Mouse (Mus musculus) C2C12 (cell line): Measurements from ENCODE around the gene Rab31. TPM values are rescaled to one million over a fixed set of nuclear protein-coding genes. Genes with fewer than 3 reads are reported as not detected.

Experiments used
- H3K27me3 ChIP-seq: one replicate; pipeline ENCODE4 v1.6.1; 2011; ENCODE audit not compliant: control insufficient read depth, insufficient read depth, insufficient read length
- H3K36me3 ChIP-seq: one replicate; pipeline ENCODE4 v1.6.1; 2011; ENCODE audit not compliant: control insufficient read depth, insufficient read depth
- H3K4me3 ChIP-seq: one replicate; pipeline ENCODE4 v1.5.1; 2011; ENCODE audit warnings: mild to moderate bottlenecking, control low read depth; ENCODE audit not compliant: poor library complexity, insufficient read depth, severe bottlenecking
- H3K79me2 ChIP-seq: one replicate; pipeline ENCODE4 v1.6.1; 2011; ENCODE audit not compliant: control insufficient read depth, insufficient read depth
- H3K79me3 ChIP-seq: one replicate; pipeline ENCODE4 v1.6.1; 2011; ENCODE audit warnings: low read depth, control low read depth
- H3ac ChIP-seq: one replicate; pipeline ENCODE3; 2011; ENCODE audit warnings: low read depth; ENCODE audit not compliant: control insufficient read depth, insufficient read length
- CEBPB ChIP-seq: IDR thresholded peaks from one replicate; pipeline ENCODE4 v1.6.1; 2011; ENCODE audit warnings: low read depth, mild to moderate bottlenecking, control low read depth, moderate library complexity
- CTCF ChIP-seq: IDR thresholded peaks from one replicate; pipeline ENCODE4 v1.5.1; 2011; ENCODE audit not compliant: control insufficient read depth, insufficient read depth, insufficient read length
- FOSL1 ChIP-seq: IDR thresholded peaks from one replicate; pipeline ENCODE4 v1.8.0; 2011; ENCODE audit warnings: mild to moderate bottlenecking, low read length; ENCODE audit not compliant: poor library complexity, insufficient read depth, severe bottlenecking
- MAX ChIP-seq: IDR thresholded peaks from one replicate; pipeline ENCODE4 v1.6.1; 2011; ENCODE audit warnings: mild to moderate bottlenecking, control low read depth
- MYOD1 ChIP-seq: IDR thresholded peaks from one replicate; pipeline ENCODE4 v1.6.1; 2011; ENCODE audit warnings: low read depth; ENCODE audit not compliant: control insufficient read depth, insufficient read length
- MYOG ChIP-seq: IDR thresholded peaks from one replicate; pipeline ENCODE4 v1.6.1; 2011; ENCODE audit not compliant: control insufficient read depth, insufficient read length; ENCODE audit errors: extremely low read depth
- USF1 ChIP-seq: IDR thresholded peaks from one replicate; pipeline ENCODE4 v1.6.1; 2011; ENCODE audit warnings: low read depth, mild to moderate bottlenecking, control low read depth, moderate library complexity
- polyA plus RNA-seq: library from polyadenylated mRNA; unstranded; fragments of >200 nt; fragmentation: generic; extraction: Trizol; gene quantifications from one replicate; pipeline ENCODE4 v1.2.1, GENCODE M21; 2012; ENCODE audit warnings: missing spikeins

The Rab31 gene
- polyA plus RNA-seq, 1 experiment: 144 TPM

GRCm38 (mm10) chr17:65723633-65724032, 48.9 kb downstream of the Rab31 start:
- Histone ChIP-seq H3K27me3 (no peaks in the 10 kb centered on the region), H3ac (no peak overlapping the region), H3K79me2 (peaks cover 80% of the 10 kb centered on the region), H3K79me3 (peaks cover 67% of the 10 kb centered on the region), H3K36me3 (peaks cover 45% of the 10 kb centered on the region), H3K4me3 (no peak overlapping the region)
- TF ChIP-seq CTCF (no peak), MYOG (no peak), CEBPB (no peak), MYOD1 (no peak), MAX (no peak), USF1 (no peak), FOSL1 (no peak)

GRCm38 (mm10) chr17:65721330-65721729, 51.2 kb downstream of the Rab31 start:
- no peak overlapping the region for H3K4me3 ChIP-seq
- peaks cover 58% of the 10 kb centered on the region for H3K79me2 ChIP-seq
- H3ac ChIP-seq: no peak overlapping the region
- H3K36me3 ChIP-seq: peaks cover 60% of the 10 kb centered on the region
- no peaks in the 10 kb centered on the region for H3K27me3 ChIP-seq
- H3K79me3 ChIP-seq: peaks cover 55% of the 10 kb centered on the region
- TF ChIP-seq CEBPB (no peak), CTCF (no peak), MYOG (no peak), USF1 (no peak), MAX (no peak), FOSL1 (no peak), MYOD1 (no peak)

DNA sequence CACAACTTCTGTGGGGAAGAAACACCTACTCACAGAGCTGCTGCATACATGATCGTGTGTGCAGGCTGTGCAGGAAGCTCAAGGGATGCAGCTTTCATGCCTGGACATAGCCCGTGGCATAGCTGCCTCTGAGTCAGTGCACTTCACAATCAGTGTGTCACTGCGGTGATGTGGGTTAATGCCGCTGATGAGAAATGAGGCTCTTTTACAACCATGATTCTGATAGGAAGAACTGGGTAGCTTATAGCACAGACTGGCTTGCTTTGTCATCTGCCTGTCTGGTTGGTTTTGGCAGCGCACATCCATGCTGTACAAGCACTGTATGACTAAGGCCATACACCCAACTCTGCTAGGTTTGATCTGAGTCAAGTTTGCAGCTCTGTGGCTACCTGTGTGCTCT, 52.7 kb downstream of the Rab31 start:
- Histone ChIP-seq H3ac (no peak overlapping the region), H3K36me3 (peaks cover 71% of the 10 kb centered on the region), H3K4me3 (no peak overlapping the region), H3K79me3 (peaks cover 46% of the 10 kb centered on the region), H3K27me3 (no peaks in the 10 kb centered on the region), H3K79me2 (peaks cover 57% of the 10 kb centered on the region)
- TF ChIP-seq MAX (no peak), MYOG (no peak), CEBPB (no peak), USF1 (no peak), FOSL1 (no peak), MYOD1 (peak; percentile 16)

DNA sequence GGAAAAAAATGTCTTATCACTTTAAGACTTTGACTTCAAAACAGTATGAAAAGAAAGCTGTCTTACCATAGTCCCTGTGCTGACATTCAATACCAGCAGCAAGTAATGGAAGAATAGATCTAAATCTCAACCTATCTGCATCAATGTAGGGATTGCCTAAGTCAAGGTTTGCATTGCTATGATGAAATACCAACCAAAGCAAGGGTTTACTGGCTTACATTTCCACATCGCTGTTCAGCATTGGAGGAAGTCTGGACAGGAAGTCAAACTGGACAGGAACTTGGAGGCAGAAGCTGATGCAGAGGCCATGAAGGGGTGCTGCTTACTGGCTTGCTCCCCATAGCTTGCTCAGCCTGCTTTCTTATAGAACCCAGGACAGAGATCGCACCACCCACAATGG, 54.0 kb downstream of the Rab31 start:
- H3K36me3 ChIP-seq: peaks cover 73% of the 10 kb centered on the region
- peaks cover 35% of the 10 kb centered on the region for H3K79me3 ChIP-seq

DNA sequence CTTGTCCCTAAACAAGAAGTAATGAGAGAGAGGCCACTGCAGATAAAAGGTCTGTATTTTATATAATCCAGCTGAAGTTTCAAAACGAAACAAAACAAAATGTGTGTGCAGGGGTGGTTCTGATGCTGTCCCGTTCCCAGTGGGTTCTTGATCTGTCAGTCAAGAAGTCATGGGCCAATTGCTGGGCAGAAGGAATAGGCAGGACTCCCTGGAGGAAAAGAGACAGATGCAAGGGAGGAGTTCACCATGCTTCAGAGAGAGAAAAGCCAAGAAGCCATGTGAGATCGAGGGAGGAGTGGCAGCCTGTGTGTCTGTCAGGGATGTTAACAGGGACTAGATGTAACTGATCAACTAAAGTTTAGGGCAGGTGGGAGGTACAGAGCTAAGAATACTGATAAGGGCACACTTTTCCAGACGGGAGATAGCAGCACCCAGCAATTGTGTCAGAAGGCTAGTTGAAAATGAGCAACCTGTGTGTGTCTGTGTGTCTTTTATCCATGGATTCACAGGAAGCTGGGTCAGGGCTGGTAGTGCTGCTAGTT, 54.8 kb downstream of the Rab31 start:
- no peak overlapping the region for H3K4me3 ChIP-seq
- no peak overlapping the region for H3ac ChIP-seq
- no peaks in the 10 kb centered on the region for H3K27me3 ChIP-seq
- peaks cover 74% of the 10 kb centered on the region for H3K36me3 ChIP-seq
- peaks cover 28% of the 10 kb centered on the region for H3K79me3 ChIP-seq
- H3K79me2 ChIP-seq: peaks cover 51% of the 10 kb centered on the region
- TF ChIP-seq MYOG (no peak), MAX (no peak), USF1 (no peak), FOSL1 (no peak), MYOD1 (no peak), CEBPB (no peak), CTCF (no peak)

More for the DNA sequence above, 54.0 kb downstream of the Rab31 start:
- TF ChIP-seq USF1 (no peak), MYOD1 (no peak), CEBPB (no peak), CTCF (no peak), FOSL1 (no peak), MAX (no peak), MYOG (no peak)
- Histone ChIP-seq H3K27me3 (no peaks in the 10 kb centered on the region), H3K4me3 (no peak overlapping the region), H3K79me2 (peaks cover 52% of the 10 kb centered on the region), H3ac (no peak overlapping the region)

DNA sequence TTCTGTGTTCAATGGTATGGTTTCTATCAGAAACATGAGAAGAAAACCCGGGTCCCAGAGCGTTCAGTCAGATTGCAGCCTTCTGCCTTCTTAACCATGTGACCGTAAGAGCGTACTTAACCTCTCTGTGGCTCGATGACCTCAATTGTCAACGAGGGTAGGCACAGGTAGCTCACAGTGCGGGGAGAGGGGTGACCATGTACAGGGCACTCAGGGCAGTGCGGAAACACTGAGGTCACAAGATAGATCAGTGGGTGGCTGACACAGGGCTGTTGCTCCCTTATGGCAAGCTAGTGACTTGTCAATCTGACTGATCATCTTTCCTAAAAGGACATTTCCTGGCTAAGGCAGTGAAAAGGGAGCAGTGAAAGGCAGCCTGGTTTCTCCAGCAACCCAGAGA, 58.5 kb downstream of the Rab31 start:
- Histone ChIP-seq H3K36me3 (peaks cover 86% of the 10 kb centered on the region), H3K4me3 (no peak overlapping the region), H3ac (no peak overlapping the region), H3K79me3 (peaks cover 28% of the 10 kb centered on the region), H3K79me2 (peaks cover 57% of the 10 kb centered on the region), H3K27me3 (no peaks in the 10 kb centered on the region)
- no peak for TF ChIP-seq USF1
- no peak for TF ChIP-seq CEBPB
- no peak for TF ChIP-seq MAX
- TF ChIP-seq MYOG: no peak
- no peak for TF ChIP-seq MYOD1
- no peak for TF ChIP-seq CTCF
- no peak for TF ChIP-seq FOSL1
